Mouse (Mus musculus): Measurements from ENCODE around the gene Gm20532. TPM values are rescaled to one million over a fixed set of nuclear protein-coding genes. Genes with fewer than 3 reads are reported as not detected.

Gm20532 gene
- polyA plus RNA-seq (2016; fragmentation: Nextera tagmentation; extraction: Ambion mirVana), result 0.28 TPM in 1 of 2 replicates, not detected in the other

DNA sequence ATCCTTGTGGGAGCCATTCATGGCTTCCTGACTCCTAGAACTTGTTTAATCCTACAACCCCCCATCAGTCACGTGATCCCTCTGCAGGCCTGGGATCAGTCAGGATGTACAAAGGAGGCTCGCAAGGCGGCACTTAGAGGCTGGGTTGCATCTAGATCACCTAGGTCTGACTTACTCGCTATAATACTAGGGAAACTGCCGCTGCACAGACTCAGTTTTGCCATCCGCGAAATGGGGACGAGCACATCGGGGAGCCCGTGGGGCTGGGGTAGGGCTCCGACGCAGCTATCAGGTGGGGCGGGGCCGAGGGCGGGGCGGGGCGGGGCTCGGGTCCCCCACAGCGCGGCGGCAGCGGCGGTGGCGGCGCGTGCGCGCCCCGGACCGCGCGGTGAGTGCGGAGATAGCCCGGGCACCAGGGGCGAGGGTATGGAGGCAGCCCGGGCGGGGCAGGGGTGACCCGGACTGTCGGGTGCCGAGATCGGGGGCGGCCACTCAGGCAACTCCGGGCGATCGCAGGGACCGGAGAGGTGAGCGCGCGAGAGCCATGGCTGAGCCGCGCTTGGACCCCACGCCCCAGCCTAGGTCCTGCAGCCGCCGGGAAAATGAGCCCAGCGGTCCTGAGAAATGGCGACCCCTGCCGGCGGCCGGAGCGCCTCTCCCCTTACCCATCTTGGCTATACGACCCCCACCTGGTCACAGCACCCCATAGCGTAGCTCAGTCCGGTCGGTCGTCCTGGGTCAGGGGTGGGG is at the start of gene Gm20532:
Gene Gm20532, plus strand, starts transcription at position 346 of the 750 bp plus-strand sequence.
- peaks cover 54% of the 10 kb centered on the region for H3K4me1 ChIP-seq (replicated peaks)

DNA sequence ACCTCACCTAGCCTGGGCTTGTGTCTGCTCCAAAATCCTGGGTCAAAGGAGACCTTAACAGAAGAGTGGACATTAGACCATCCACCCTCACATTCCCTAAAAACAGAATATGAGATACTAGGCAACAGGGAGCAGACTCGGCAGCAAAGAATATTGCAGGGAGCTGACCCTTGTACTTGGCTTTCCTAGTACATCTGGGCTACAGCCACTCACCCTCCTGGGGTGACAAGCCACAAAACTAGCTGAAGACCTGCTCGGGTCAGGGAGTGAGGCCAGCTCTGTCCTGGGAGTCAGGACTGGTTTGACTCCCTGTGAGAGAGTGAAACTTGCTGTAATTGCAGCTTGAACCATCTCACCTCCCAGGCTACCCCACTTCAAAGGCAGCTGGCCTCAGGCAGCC is 46.9 kb upstream of the Gm20532 start:
- peaks cover 30% of the 10 kb centered on the region for H3K4me1 ChIP-seq (replicated peaks)
- no peaks in the 10 kb centered on the region for H3K9me3 ChIP-seq (replicated peaks)
- H3K4me3 ChIP-seq, result no peak overlapping the region
- WGBS, result 63% methylated on average over 2 of the region's 2 CpGs
- ATAC-seq (ENCODE audit: insufficient number of reproducible peaks, low FRiP score), result no peak
- H3K36me3 ChIP-seq, result no peaks in the 10 kb centered on the region
- H3K9ac ChIP-seq, result no peak overlapping the region
- no peak overlapping the region for H3K4me2 ChIP-seq
- H3K27me3 ChIP-seq (replicated peaks), result no peaks in the 10 kb centered on the region
- H3K27ac ChIP-seq (ENCODE audit: poor library complexity, severe bottlenecking), result no peak overlapping the region

More for the DNA sequence above, at the start of gene Gm20532:
- Histone ChIP-seq H3K27ac (ENCODE audit: poor library complexity, severe bottlenecking) (peak within 1 kb of the TSS; percentile 90), H3K4me2 (peak within 1 kb of the TSS; percentile 80), H3K36me3 (peaks cover 26% of the 10 kb centered on the region), H3K27me3 (replicated peaks) (no peaks in the 10 kb centered on the region), H3K9me3 (replicated peaks) (no peaks in the 10 kb centered on the region), H3K4me3 (peak within 1 kb of the TSS; percentile 69), H3K9ac (peak within 1 kb of the TSS; percentile 86)
- WGBS, result under 1% methylated on average over 65 of the region's 65 CpGs
- ATAC-seq (ENCODE audit: insufficient number of reproducible peaks, low FRiP score), result peak; percentile 56

DNA sequence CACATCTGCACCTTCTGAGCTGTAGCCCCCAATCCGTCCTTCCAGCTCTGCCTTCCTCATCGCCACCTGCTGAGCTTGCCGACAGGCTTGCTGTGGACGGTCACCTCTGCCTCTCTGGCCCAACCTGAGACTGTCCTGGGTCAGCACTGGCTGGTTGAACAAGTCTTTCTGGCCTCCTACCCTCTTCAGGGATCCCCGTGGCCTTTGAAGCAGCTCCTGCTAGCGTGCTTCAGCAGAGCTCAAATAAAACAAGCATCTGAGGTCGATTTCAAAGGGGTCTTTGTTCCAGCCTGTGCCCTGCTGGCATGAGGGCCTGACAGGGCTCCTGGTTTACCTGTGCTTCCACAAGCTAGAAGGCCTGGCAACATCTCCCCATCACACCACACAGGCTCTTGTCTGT is 45.7 kb upstream of the Gm20532 start:
- Histone ChIP-seq H3K27ac (ENCODE audit: poor library complexity, severe bottlenecking) (no peak overlapping the region), H3K36me3 (no peaks in the 10 kb centered on the region), H3K9me3 (replicated peaks) (no peaks in the 10 kb centered on the region), H3K4me1 (replicated peaks) (peaks cover 33% of the 10 kb centered on the region), H3K27me3 (replicated peaks) (no peaks in the 10 kb centered on the region), H3K4me3 (no peak overlapping the region), H3K4me2 (no peak overlapping the region), H3K9ac (0 out of 2 replicates have a peak overlapping the region, but pooled peaks have one; percentile 13)
- ATAC-seq (ENCODE audit: insufficient number of reproducible peaks, low FRiP score), result no peak
- 50% methylated on average over 7 of the region's 7 CpGs for WGBS

DNA sequence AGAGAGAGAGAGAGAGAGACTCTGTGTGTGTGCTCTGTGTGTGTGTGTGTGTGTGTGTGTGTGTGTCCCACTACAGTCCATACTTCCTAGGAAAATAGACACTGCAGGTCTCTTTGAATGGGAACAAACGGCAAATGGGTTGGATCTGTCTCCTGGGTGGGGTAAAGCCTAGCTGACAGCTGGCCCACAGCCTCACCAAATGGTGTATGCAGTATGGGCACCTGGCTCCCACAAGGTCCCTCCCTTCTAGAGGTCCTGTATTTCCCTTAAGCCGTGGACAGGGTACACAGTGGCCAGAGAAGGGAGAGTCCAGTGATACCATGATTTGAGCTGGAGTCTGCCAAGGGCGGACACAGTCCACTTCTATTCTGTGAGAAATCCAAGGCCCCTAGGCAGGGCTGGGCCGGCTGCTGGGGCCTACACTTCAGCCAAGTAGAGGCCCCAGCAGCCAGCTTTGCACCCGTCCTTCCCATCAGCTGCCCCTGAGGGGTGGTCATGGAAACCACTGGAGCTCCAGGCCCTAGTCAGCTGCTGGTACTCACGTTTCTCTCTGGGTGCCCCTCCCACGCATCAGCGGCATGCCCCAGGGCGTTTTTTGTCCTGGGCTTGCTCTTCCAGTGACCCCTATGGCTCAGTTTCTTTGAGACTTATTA is 45.1 kb upstream of the Gm20532 start:
- H3K36me3 ChIP-seq, result no peaks in the 10 kb centered on the region
- H3K4me2 ChIP-seq, result no peak overlapping the region
- peaks cover 33% of the 10 kb centered on the region for H3K4me1 ChIP-seq (replicated peaks)
- ATAC-seq (ENCODE audit: insufficient number of reproducible peaks, low FRiP score), result no peak
- H3K27me3 ChIP-seq (replicated peaks), result no peaks in the 10 kb centered on the region
- no peak overlapping the region for H3K4me3 ChIP-seq
- H3K9ac ChIP-seq, result 0 out of 2 replicates have a peak overlapping the region, but pooled peaks have one; percentile 13
- WGBS, result 43% methylated on average over 9 of the region's 9 CpGs
- no peaks in the 10 kb centered on the region for H3K9me3 ChIP-seq (replicated peaks)
- H3K27ac ChIP-seq (ENCODE audit: poor library complexity, severe bottlenecking), result no peak overlapping the region

DNA sequence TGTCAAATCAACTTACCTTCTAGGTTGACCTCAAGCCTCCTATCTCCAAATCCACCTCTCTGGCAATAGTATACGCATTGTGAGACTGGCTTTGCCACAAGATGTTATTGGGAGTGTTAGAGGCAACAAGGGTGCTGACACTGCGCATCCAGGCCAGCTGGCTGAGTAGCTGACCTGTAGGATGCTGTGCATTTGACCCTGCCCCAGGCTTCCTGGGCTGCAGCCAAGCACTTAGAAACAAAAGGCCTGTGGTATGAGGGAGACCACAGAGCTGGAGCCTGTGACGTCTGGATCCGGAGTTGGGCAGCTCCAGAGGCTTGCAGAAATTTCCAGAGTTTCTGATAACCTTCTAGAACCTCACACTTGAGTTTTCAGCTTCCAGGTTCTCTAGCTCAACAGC is 43.3 kb upstream of the Gm20532 start:
- no peaks in the 10 kb centered on the region for H3K9me3 ChIP-seq (replicated peaks)
- H3K27ac ChIP-seq (ENCODE audit: poor library complexity, severe bottlenecking), result peak overlapping the region; percentile 6; the same call in 1 of the 2 replicates
- no peak overlapping the region for H3K4me2 ChIP-seq
- no peaks in the 10 kb centered on the region for H3K36me3 ChIP-seq
- no peak for ATAC-seq (ENCODE audit: insufficient number of reproducible peaks, low FRiP score)
- no peak overlapping the region for H3K4me3 ChIP-seq
- WGBS, result 51% methylated on average over 4 of the region's 4 CpGs
- H3K4me1 ChIP-seq (replicated peaks), result peaks cover 38% of the 10 kb centered on the region
- no peaks in the 10 kb centered on the region for H3K27me3 ChIP-seq (replicated peaks)
- H3K9ac ChIP-seq, result no peak overlapping the region

DNA sequence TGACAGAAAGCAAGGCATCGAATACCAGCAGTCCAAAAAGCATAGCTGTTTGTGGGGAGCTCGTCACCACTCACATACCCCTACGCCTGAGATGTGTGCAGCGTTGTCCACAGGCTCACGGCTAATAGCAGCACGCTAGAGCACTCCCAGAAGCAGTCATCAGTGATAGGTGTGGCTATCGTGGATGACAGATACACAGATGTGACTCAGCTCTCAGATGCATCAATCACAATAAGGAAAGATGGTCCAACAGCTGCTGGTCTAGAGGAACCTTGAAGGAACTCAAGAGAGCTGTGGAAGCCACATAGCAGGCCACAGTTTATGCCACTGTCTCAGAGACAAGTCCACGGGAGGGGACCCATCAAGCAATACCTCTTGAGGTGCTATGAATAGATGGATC is 42.7 kb upstream of the Gm20532 start:
- 56% methylated on average over 8 of the region's 8 CpGs for WGBS
- no peak for ATAC-seq (ENCODE audit: insufficient number of reproducible peaks, low FRiP score)
- H3K4me3 ChIP-seq, result no peak overlapping the region
- H3K36me3 ChIP-seq, result no peaks in the 10 kb centered on the region
- H3K9me3 ChIP-seq (replicated peaks), result no peaks in the 10 kb centered on the region
- no peak overlapping the region for H3K4me2 ChIP-seq
- peaks cover 38% of the 10 kb centered on the region for H3K4me1 ChIP-seq (replicated peaks)
- peak overlapping the region; percentile 43; the same call in 1 of the 2 replicates for H3K27ac ChIP-seq (ENCODE audit: poor library complexity, severe bottlenecking)
- H3K27me3 ChIP-seq (replicated peaks), result no peaks in the 10 kb centered on the region
- H3K9ac ChIP-seq, result no peak overlapping the region

DNA sequence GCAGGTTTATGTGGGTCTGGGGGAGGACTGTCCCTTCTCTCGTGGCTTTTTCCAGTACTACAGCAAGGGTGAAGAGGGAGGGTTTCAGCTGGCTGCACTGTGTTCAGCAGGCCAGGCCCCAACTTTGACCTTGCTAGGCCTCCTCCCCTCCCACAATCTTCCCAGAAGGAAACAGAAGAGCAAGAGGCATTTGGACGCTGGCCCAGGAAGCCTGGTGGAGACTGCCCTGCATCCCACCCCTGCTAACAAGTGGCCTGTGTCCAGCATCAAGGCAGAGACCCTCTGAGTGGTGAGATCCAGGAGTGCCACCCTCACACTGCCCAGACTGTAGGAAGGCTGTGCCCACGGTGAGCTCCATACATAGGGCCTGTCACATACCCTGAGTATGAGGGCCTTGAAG is 42.2 kb upstream of the Gm20532 start:
- Histone ChIP-seq H3K4me1 (replicated peaks) (peaks cover 38% of the 10 kb centered on the region), H3K36me3 (no peaks in the 10 kb centered on the region), H3K27ac (ENCODE audit: poor library complexity, severe bottlenecking) (peak overlapping the region; percentile 43), H3K9me3 (replicated peaks) (no peaks in the 10 kb centered on the region), H3K27me3 (replicated peaks) (no peaks in the 10 kb centered on the region), H3K4me2 (no peak overlapping the region), H3K9ac (0 out of 2 replicates have a peak overlapping the region, but pooled peaks have one; percentile 10), H3K4me3 (no peak overlapping the region)
- peak; percentile 44 for ATAC-seq (ENCODE audit: insufficient number of reproducible peaks, low FRiP score)
- WGBS, result 28% methylated on average over 3 of the region's 3 CpGs

DNA sequence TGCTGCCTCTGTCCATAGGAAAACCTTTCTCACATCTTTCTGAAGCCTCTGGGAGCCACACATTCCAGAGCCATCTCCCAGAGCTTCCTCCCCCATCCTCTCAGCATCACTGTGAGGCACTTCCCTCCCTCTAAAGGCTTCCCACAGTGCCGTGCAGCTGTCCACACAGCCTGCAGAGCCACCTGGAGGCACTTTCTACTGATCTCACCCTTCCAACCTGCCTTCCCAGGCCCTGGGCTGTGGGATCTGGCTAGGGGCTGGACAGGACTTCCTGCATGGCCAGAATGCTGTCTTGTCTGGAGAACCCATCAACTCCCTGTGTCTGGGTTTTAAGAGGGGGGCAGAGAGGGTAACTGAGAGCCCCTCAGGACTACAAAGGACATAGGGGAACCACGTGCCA is 39.0 kb upstream of the Gm20532 start:
- 42% methylated on average over 2 of the region's 2 CpGs for WGBS
- Histone ChIP-seq H3K27me3 (replicated peaks) (no peaks in the 10 kb centered on the region), H3K4me3 (no peak overlapping the region), H3K9me3 (replicated peaks) (no peaks in the 10 kb centered on the region), H3K4me1 (replicated peaks) (peaks cover 48% of the 10 kb centered on the region), H3K4me2 (no peak overlapping the region), H3K9ac (no peak overlapping the region), H3K27ac (ENCODE audit: poor library complexity, severe bottlenecking) (no peak overlapping the region), H3K36me3 (no peaks in the 10 kb centered on the region)
- 0 out of 2 replicates have a peak, but pooled peaks have one; percentile 18 for ATAC-seq (ENCODE audit: insufficient number of reproducible peaks, low FRiP score)

DNA sequence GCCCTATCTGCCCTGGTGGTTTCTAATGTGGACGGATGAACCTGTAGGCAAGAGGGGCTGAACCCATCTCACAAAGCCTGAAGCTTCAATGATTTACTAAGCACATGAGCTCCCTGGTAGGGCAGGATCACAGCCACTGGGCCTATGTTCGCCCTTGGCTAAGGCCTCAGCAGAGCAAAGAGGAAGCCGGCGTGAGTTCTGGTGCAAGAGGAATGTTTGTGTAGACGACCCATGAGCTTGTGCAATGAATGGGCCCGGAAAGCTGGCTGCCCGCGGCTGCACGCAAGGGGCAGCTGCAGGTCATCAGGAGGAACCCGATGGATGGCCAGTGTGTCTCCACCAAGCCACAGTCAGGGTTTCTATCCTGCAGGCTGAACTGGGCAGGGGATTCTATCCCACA is 36.6 kb upstream of the Gm20532 start:
- ATAC-seq (ENCODE audit: insufficient number of reproducible peaks, low FRiP score), result no peak
- Histone ChIP-seq H3K4me3 (no peak overlapping the region), H3K4me2 (no peak overlapping the region), H3K9ac (no peak overlapping the region), H3K4me1 (replicated peaks) (peaks cover 31% of the 10 kb centered on the region), H3K27me3 (replicated peaks) (no peaks in the 10 kb centered on the region), H3K36me3 (no peaks in the 10 kb centered on the region), H3K27ac (ENCODE audit: poor library complexity, severe bottlenecking) (no peak overlapping the region), H3K9me3 (replicated peaks) (no peaks in the 10 kb centered on the region)
- WGBS, result 73% methylated on average over 10 of the region's 10 CpGs

DNA sequence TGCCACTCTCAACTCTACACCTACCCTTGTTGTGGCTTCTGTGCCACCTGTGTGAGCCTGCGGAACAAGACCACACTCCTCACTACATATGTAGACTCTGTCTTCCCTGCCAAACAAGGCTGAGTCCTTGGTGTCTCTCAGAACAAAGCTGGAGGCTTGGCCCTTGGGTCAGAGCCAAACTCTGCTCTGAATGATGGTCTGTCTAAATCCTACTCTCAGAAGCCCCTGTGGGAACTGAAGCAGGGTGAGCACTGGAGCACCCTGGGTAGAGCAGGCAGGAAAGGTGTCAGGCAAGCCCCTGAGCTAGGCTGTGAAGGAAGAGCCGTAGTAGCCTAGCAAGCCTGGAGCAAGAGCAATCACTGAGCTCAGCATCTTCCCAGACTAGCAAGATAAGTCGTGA is 36.2 kb upstream of the Gm20532 start:
- Histone ChIP-seq H3K4me1 (replicated peaks) (peaks cover 34% of the 10 kb centered on the region), H3K4me2 (no peak overlapping the region), H3K27me3 (replicated peaks) (no peaks in the 10 kb centered on the region), H3K27ac (ENCODE audit: poor library complexity, severe bottlenecking) (no peak overlapping the region), H3K9me3 (replicated peaks) (no peaks in the 10 kb centered on the region), H3K4me3 (no peak overlapping the region), H3K9ac (no peak overlapping the region), H3K36me3 (no peaks in the 10 kb centered on the region)
- no peak for ATAC-seq (ENCODE audit: insufficient number of reproducible peaks, low FRiP score)
- 37% methylated on average over 3 of the region's 3 CpGs for WGBS

DNA sequence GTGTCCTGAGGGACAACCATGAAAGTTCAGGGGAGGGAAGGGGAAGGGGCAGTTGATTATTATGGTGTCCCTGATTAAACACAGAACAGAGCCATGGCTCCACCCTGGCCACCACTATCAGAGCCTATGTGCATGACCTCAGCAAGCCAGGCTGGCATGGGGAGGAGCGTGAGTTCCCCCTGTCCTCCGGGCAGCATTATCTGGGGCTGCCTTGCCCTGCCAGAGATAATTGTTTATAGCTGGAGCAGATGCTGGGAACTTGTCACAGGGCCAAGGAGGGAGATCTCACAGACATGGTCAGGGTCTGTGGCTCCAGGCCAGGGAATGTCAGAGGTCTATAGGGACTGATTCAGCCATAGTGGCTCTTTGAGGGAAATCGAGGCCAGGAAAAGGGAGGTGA is 35.7 kb upstream of the Gm20532 start:
- peak; percentile 66 for ATAC-seq (ENCODE audit: insufficient number of reproducible peaks, low FRiP score)

More for the DNA sequence above, 35.7 kb upstream of the Gm20532 start:
- H3K9me3 ChIP-seq (replicated peaks), result no peaks in the 10 kb centered on the region
- H3K36me3 ChIP-seq, result no peaks in the 10 kb centered on the region
- H3K4me3 ChIP-seq, result no peak overlapping the region
- WGBS, result 27% methylated on average over 3 of the region's 3 CpGs
- H3K4me1 ChIP-seq (replicated peaks), result peaks cover 36% of the 10 kb centered on the region
- peak overlapping the region; percentile 2; the same call in 1 of the 2 replicates for H3K27ac ChIP-seq (ENCODE audit: poor library complexity, severe bottlenecking)
- no peaks in the 10 kb centered on the region for H3K27me3 ChIP-seq (replicated peaks)
- H3K9ac ChIP-seq, result no peak overlapping the region
- H3K4me2 ChIP-seq, result no peak overlapping the region
